Mouse (Mus musculus) embryonic facial prominence, embryonic 13.5 days (tissue): ENCODE measurements at regions not wholly inside any gene's neighbourhood (a gene's known extent, or its start where the extent isn't known, plus 50 kb on each side); places are given as distances from the start of the nearest gene placed in this dataset.
A peak's percentile ranks its signal among the peaks of the same experiment; 100 is the strongest.

ENCODE experiments used
- ATAC-seq: fragments of 200-750 bp; cut with Nextera tagmentation; 2 replicates; pipeline ENCODE4 v1.8.0; 2017; ENCODE audit warnings: low read depth; ENCODE audit not compliant: insufficient number of reproducible peaks, insufficient read depth, low FRiP score, low TSS enrichment
- H3K27ac ChIP-seq: fragments of 300-500 bp; sonication (generic); 2 replicates; pipeline ENCODE4 v1.5.1; 2015; ENCODE audit warnings: moderate library complexity, mild to moderate bottlenecking, inconsistent platforms
- H3K27me3 ChIP-seq: fragments of 300-500 bp; sonication (generic); 2 replicates; pipeline ENCODE4 v1.6.1; 2015; ENCODE audit warnings: mild to moderate bottlenecking, inconsistent platforms
- H3K36me3 ChIP-seq: fragments of 300-500 bp; sonication (generic); 2 replicates; pipeline ENCODE4 v1.6.1; 2015; ENCODE audit warnings: mild to moderate bottlenecking, inconsistent platforms
- H3K4me1 ChIP-seq: fragments of 300-500 bp; sonication (generic); 2 replicates; pipeline ENCODE4 v1.6.1; 2015; ENCODE audit warnings: inconsistent platforms
- H3K4me2 ChIP-seq: fragments of 300-500 bp; sonication (generic); 2 replicates; pipeline ENCODE4 v1.6.1; 2015; ENCODE audit warnings: moderate library complexity, mild to moderate bottlenecking, inconsistent platforms
- H3K4me3 ChIP-seq: fragments of 300-500 bp; sonication (generic); 2 replicates; pipeline ENCODE4 v1.5.1; 2015; ENCODE audit warnings: mild to moderate bottlenecking, inconsistent platforms
- H3K9ac ChIP-seq: fragments of 300-500 bp; sonication (generic); 2 replicates; pipeline ENCODE4 v1.6.1; 2015; ENCODE audit warnings: mild to moderate bottlenecking, inconsistent platforms
- H3K9me3 ChIP-seq: fragments of 300-500 bp; sonication (generic); 2 replicates; pipeline ENCODE4 v1.6.1; 2016; ENCODE audit warnings: inconsistent platforms
- WGBS: fragments of 180-500 bp; shearing (Covaris S2); methylation state at CpG from one replicate; pipeline ENCODE4 v1.1.7; 2015; ENCODE audit warnings: mixed read lengths; 5-methylcytosine and 5-hydroxymethylcytosine counted together

- Histone ChIP-seq H3K9ac (no peak overlapping the region), H3K9me3 (no peaks in the 10 kb centered on the region), H3K27me3 (no peaks in the 10 kb centered on the region), H3K27ac (no peak overlapping the region), H3K4me2 (no peak overlapping the region), H3K4me1 (no peaks in the 10 kb centered on the region), H3K36me3 (no peaks in the 10 kb centered on the region), H3K4me3 (no peak overlapping the region)
- ATAC-seq: no peak
- 94% methylated on average over 4 of the region's 4 CpGs for WGBS
Measured at GRCm38 (mm10) chr7:65244936-65245335, 88.6 kb upstream of the Fam189a1 start.

- Histone ChIP-seq H3K9ac (no peak overlapping the region), H3K36me3 (no peaks in the 10 kb centered on the region), H3K27me3 (no peaks in the 10 kb centered on the region), H3K4me3 (no peak overlapping the region), H3K4me1 (no peaks in the 10 kb centered on the region), H3K9me3 (no peaks in the 10 kb centered on the region), H3K27ac (no peak overlapping the region), H3K4me2 (no peak overlapping the region)
- ATAC-seq: no peak
- WGBS: 79% methylated on average over 8 of the region's 8 CpGs
Measured at GRCm38 (mm10) chr7:65241208-65241607, 84.8 kb upstream of the Fam189a1 start.

- H3K27ac ChIP-seq: no peak overlapping the region
- H3K4me2 ChIP-seq: no peak overlapping the region
- H3K4me1 ChIP-seq: no peaks in the 10 kb centered on the region
- H3K36me3 ChIP-seq: no peaks in the 10 kb centered on the region
- H3K4me3 ChIP-seq: no peak overlapping the region
- 91% methylated on average over 3 of the region's 3 CpGs for whole genome bisulfite sequencing
- no peaks in the 10 kb centered on the region for H3K27me3 ChIP-seq
- ATAC-seq: no peak
- no peak overlapping the region for H3K9ac ChIP-seq
- no peaks in the 10 kb centered on the region for H3K9me3 ChIP-seq
Measured at GRCm38 (mm10) chr7:65235701-65236100, 79.3 kb upstream of the Fam189a1 start.

GRCm38 (mm10) chr7:65233681-65234080 is 77.3 kb upstream of the Fam189a1 start:
- Histone ChIP-seq H3K9ac (no peak overlapping the region), H3K27me3 (no peaks in the 10 kb centered on the region), H3K4me3 (no peak overlapping the region), H3K4me1 (no peaks in the 10 kb centered on the region), H3K27ac (no peak overlapping the region), H3K4me2 (no peak overlapping the region), H3K9me3 (no peaks in the 10 kb centered on the region), H3K36me3 (no peaks in the 10 kb centered on the region)
- no peak for ATAC-seq
- 57% methylated on average over 4 of the region's 4 CpGs for WGBS

GRCm38 (mm10) chr7:65229306-65229705 is 72.9 kb upstream of the Fam189a1 start:
- H3K4me2 ChIP-seq: no peak overlapping the region
- peaks cover 6% of the 10 kb centered on the region; the same call in 1 of the 2 replicates for H3K4me1 ChIP-seq
- H3K9ac ChIP-seq: no peak overlapping the region
- H3K9me3 ChIP-seq: no peaks in the 10 kb centered on the region
- ATAC-seq: no peak
- no peak overlapping the region for H3K4me3 ChIP-seq
- H3K27me3 ChIP-seq: no peaks in the 10 kb centered on the region
- 75% methylated on average over 5 of the region's 5 CpGs for WGBS
- no peak overlapping the region for H3K27ac ChIP-seq
- no peaks in the 10 kb centered on the region for H3K36me3 ChIP-seq

GRCm38 (mm10) chr7:65226218-65226617 is 69.8 kb upstream of the Fam189a1 start:
- Histone ChIP-seq H3K4me3 (no peak overlapping the region), H3K36me3 (no peaks in the 10 kb centered on the region), H3K4me2 (no peak overlapping the region), H3K27me3 (no peaks in the 10 kb centered on the region), H3K27ac (no peak overlapping the region), H3K9me3 (no peaks in the 10 kb centered on the region), H3K4me1 (peaks cover 6% of the 10 kb centered on the region; the same call in 1 of the 2 replicates), H3K9ac (no peak overlapping the region)
- WGBS: 76% methylated on average over 4 of the region's 4 CpGs
- ATAC-seq: no peak

GRCm38 (mm10) chr7:65213216-65213925 is 57.0 kb upstream of the Fam189a1 start:
- 73% methylated on average over 14 of the region's 14 CpGs for WGBS
- H3K27me3 ChIP-seq: no peaks in the 10 kb centered on the region
- H3K4me2 ChIP-seq: no peak overlapping the region
- ATAC-seq: peak; percentile 64; the same call in 1 of the 2 replicates
- no peak overlapping the region; the same call in 1 of the 2 replicates for H3K27ac ChIP-seq
- H3K4me1 ChIP-seq: no peaks in the 10 kb centered on the region
- H3K36me3 ChIP-seq: no peaks in the 10 kb centered on the region
- no peak overlapping the region for H3K9ac ChIP-seq
- no peaks in the 10 kb centered on the region for H3K9me3 ChIP-seq
- no peak overlapping the region for H3K4me3 ChIP-seq

GRCm38 (mm10) chr7:65207240-65207639 is 50.9 kb upstream of the Fam189a1 start:
- no peak for ATAC-seq
- Histone ChIP-seq H3K9me3 (peaks cover 5% of the 10 kb centered on the region; the same call in 1 of the 2 replicates), H3K9ac (no peak overlapping the region), H3K4me3 (no peak overlapping the region), H3K4me2 (no peak overlapping the region), H3K36me3 (no peaks in the 10 kb centered on the region), H3K27me3 (no peaks in the 10 kb centered on the region), H3K27ac (no peak overlapping the region), H3K4me1 (no peaks in the 10 kb centered on the region)
- 93% methylated on average over 10 of the region's 10 CpGs for WGBS
